Mouse (Mus musculus): ENCODE data around the gene Atp6v0a1.

- TF ChIP-seq POLR2A (IDR thresholded peaks at IDR 0.05; ENCODE audit: insufficient read depth, low read length) (no peak), CTCF (IDR thresholded peaks at IDR 0.05; ENCODE audit: low read depth, low read length) (no peak), EP300 (IDR thresholded peaks at IDR 0.05; ENCODE audit: insufficient read depth, low read depth, low read length) (no peak)
Observed at GRCm38 (mm10) chr11:100983778-100984131, 25.5 kb upstream of the Atp6v0a1 start.
